9 mouse cellular contexts compared by ENCODE assay signal in the genomic region with DNA sequence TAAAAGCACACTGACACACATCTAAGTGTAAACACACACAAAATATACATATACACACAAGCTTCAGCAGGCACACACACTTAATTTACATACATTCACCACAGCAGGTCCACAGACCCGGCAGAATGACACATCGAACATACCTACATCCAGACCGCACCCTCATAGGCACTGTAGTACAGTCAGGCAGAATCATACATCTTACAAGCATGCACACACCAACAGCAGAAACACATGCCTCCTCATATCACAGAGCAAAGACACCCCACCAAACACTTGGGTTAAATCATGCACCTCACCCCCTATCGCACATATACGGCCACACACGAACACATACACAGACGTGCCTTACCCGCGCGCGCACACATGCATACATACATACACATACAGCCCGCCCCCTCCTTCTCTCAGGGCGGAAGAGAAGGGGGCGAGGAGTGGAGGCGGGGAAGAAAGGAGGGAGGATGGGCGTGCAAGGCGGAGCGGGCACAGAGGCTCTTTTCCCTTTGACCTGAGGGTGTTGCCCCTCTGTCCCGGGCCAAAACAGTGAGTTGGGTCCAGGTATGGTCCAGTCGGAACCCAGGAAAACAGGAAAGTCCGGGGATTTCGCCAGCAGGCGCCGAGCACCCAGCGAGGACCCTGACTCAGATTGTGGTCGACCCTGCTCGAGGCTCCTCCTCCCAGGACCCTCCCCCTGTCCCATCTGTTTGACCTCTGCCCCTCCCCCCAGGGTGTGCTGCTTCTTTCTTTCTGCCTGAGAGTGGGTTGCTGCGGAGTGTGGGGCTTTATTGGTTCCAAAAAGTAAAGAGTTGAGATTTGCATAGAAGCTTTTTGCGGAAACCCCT. TPM values are rescaled to one million over a fixed set of nuclear protein-coding genes. Genes with fewer than 3 reads are reported as not detected.
DNase-seq lines count a peak whose midpoint lies in the region; ATAC-seq and TF ChIP-seq lines count a peak whose summit lies in the region.
"Had no signal": no experiment of that assay in that cellular context is flagged by ENCODE, and none has a peak within 500 bp of the region (broad histone marks: within the 10 kb centered on the region; RNA-seq: fewer than 3 reads in every experiment).

No protein-coding gene starts in this region.

- H3K9ac ChIP-seq in heart, embryonic 11.5 days (ENCODE audit: low read depth, low read length): no peak overlapping the region
- no peak overlapping the region for H3K9ac ChIP-seq in intestine, embryonic 16.5 days (ENCODE audit: low read depth, low read length)
- H3K9ac ChIP-seq in midbrain, postnatal 0 days (replicated peaks; ENCODE audit: low read length, poor library complexity, severe bottlenecking): no peak overlapping the region

- no peaks in the 10 kb centered on the region for H3K4me1 ChIP-seq in heart, embryonic 11.5 days (ENCODE audit: control insufficient read depth, insufficient read depth, low read length)
- H3K4me1 ChIP-seq in intestine, embryonic 16.5 days (ENCODE audit: control insufficient read depth, insufficient read depth, low read length): no peaks in the 10 kb centered on the region
- no peaks in the 10 kb centered on the region for H3K4me1 ChIP-seq in midbrain, postnatal 0 days (ENCODE audit: insufficient read depth, low read length)

- no peak for ATAC-seq in heart, embryonic 11.5 days (replicated peaks; ENCODE audit: insufficient number of reproducible peaks, low FRiP score, low TSS enrichment)
- ATAC-seq in intestine, embryonic 16.5 days: peak; percentile 31; the same call in 1 of the 2 replicates
- peak; percentile 63 for ATAC-seq in midbrain, postnatal 0 days (ENCODE audit: low FRiP score)
- ATAC-seq in frontal cortex, adult (ENCODE audit: low TSS enrichment): no peak

- H3K9me3 ChIP-seq in heart, embryonic 11.5 days (replicated peaks; ENCODE audit: control insufficient read depth, low read length): no peaks in the 10 kb centered on the region
- H3K9me3 ChIP-seq in intestine, embryonic 16.5 days (ENCODE audit: control insufficient read depth, low read length): no peaks in the 10 kb centered on the region
- H3K9me3 ChIP-seq in midbrain, postnatal 0 days (ENCODE audit: low read length): no peaks in the 10 kb centered on the region

- peaks cover 7% of the 10 kb centered on the region for H3K27me3 ChIP-seq in heart, embryonic 11.5 days (ENCODE audit: control insufficient read depth, insufficient read depth, low read length)
- H3K27me3 ChIP-seq in intestine, embryonic 16.5 days (replicated peaks; ENCODE audit: control insufficient read depth, insufficient read depth, low read length): 0 out of 2 replicates have a peak, but pooled peaks cover 2% of the 10 kb centered on the region
- no peaks in the 10 kb centered on the region for H3K27me3 ChIP-seq in midbrain, postnatal 0 days (ENCODE audit: insufficient read depth, low read length)

- peak overlapping the region; percentile 36 for H3K4me3 ChIP-seq in heart, embryonic 11.5 days (ENCODE audit: low read depth, low read length)
- H3K4me3 ChIP-seq in intestine, embryonic 16.5 days (ENCODE audit: low read length): peak overlapping the region; percentile 42
- peak overlapping the region; percentile 36 for H3K4me3 ChIP-seq in midbrain, postnatal 0 days (ENCODE audit: low read depth, low read length)

- DNase-seq in heart, adult 8-10 months (ENCODE audit: low spot score): no peak
- DNase-seq in embryo, embryonic 9.5 days (ENCODE audit: extremely low spot score): peak; percentile 68
- DNase-seq in midbrain, postnatal 0 days (ENCODE audit: low spot score): no peak
- DNase-seq in right cerebral cortex, postnatal 36 days (ENCODE audit: low spot score in 2 of 2): no peak
- DNase-seq in urinary bladder, adult 18-20 months (ENCODE audit: low spot score in 2 of 2): no peak
- DNase-seq: kidney, adult 18-20 months had no signal

- H3K36me3 ChIP-seq in heart, embryonic 11.5 days (ENCODE audit: control insufficient read depth, insufficient read depth, low read length): no peaks in the 10 kb centered on the region
- H3K36me3 ChIP-seq in intestine, embryonic 16.5 days (ENCODE audit: control insufficient read depth, insufficient read depth, low read length): no peaks in the 10 kb centered on the region
- no peaks in the 10 kb centered on the region for H3K36me3 ChIP-seq in midbrain, postnatal 0 days (ENCODE audit: insufficient read depth, low read length)

- peak overlapping the region; percentile 66 for H3K4me2 ChIP-seq in heart, embryonic 11.5 days
- H3K4me2 ChIP-seq in intestine, embryonic 16.5 days (ENCODE audit: low read depth, low read length): peak overlapping the region; percentile 73
- peak overlapping the region; percentile 56 for H3K4me2 ChIP-seq in midbrain, postnatal 0 days (ENCODE audit: low read depth, low read length, poor library complexity, severe bottlenecking)

- 20% methylated on average over 29 of the region's 29 CpGs for WGBS in heart, embryonic 11.5 days (ENCODE audit: insufficient replicate concordance)
- WGBS in intestine, embryonic 16.5 days: 36% methylated on average over 26 of the region's 29 CpGs
- WGBS in midbrain, postnatal 0 days: 20% methylated on average over 25 of the region's 29 CpGs

- H3K27ac ChIP-seq in heart, embryonic 11.5 days (ENCODE audit: low read depth, low read length): no peak overlapping the region
- no peak overlapping the region for H3K27ac ChIP-seq in intestine, embryonic 16.5 days (ENCODE audit: low read length)
- no peak overlapping the region for H3K27ac ChIP-seq in midbrain, postnatal 0 days (ENCODE audit: low read depth, low read length)

- TF ChIP-seq CTCF in midbrain, postnatal 0 days (IDR thresholded peaks at IDR 0.05): no peak

RNA-seq across cellular contexts. Expression of a gene that starts 16.4 kb away (rescaled TPM):
- 1.3 and 2.2 TPM in 2 replicates for polyA plus RNA-seq in heart, embryonic 11.5 days (2014; fragmentation: Nextera tagmentation; extraction: Ambion mirVana)
- under 1 TPM in 1 of 4 experiments, not detected in 3; 0.37 TPM for total RNA-seq in heart, adult 8-10 months (2022)
- polyA plus RNA-seq in intestine, embryonic 16.5 days (2015; fragmentation: Nextera tagmentation; extraction: Ambion mirVana): 1.2 and 1.8 TPM in 2 replicates
- total RNA-seq in midbrain, postnatal 0 days (2014; rRNA removed): 5.8 and 9.0 TPM in 2 replicates
- polyA plus RNA-seq in midbrain, postnatal 0 days (2015; fragmentation: Nextera tagmentation; extraction: Ambion mirVana): 8.2 and 9.6 TPM in 2 replicates

Comparison
In these comparisons a context has a peak if more than half of its experiments do, and no peak if none do; other contexts are left out.
1. ATAC-seq: peak in intestine, embryonic 16.5 days (single experiment) and midbrain, postnatal 0 days (single experiment); none in heart, embryonic 11.5 days (single experiment) and frontal cortex, adult (single experiment).
2. Peak in every context shown above with its lines, with median percentiles within 50 percentile points of each other: H3K4me2 ChIP-seq and H3K4me3 ChIP-seq.